Comparison of ENCODE assay signal across 8 mouse cellular contexts in the genomic region with DNA sequence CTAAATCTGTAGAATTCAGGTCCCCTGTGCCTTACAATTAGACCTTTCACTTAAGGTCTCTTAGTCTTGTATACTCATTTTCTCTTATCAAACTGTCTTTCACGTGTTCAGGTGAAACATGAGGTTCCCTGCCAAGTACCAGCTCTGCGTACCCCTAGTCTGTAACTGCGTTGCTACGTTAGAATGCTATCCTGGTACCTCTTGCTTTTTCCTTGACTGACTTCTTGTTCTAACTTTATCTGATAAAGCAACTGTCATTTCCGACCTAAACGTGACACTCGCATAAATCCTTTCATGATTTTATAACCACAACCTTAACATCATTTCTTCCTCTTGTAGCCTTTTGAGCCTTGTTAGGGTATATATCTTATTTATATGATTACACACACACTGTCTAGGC. TPM values are rescaled to one million over a fixed set of nuclear protein-coding genes. Genes with fewer than 3 reads are reported as not detected.
DNase-seq lines count a peak whose midpoint lies in the region; ATAC-seq and TF ChIP-seq lines count a peak whose summit lies in the region.

No protein-coding gene starts in this region.

- H3K4me2 ChIP-seq in neural tube, embryonic 12.5 days (replicated peaks) = peak overlapping the region; percentile 100

- WGBS in neural tube, embryonic 12.5 days = 81% methylated on average over 7 of the region's 7 CpGs

- intact Hi-C loops in left cerebral cortex, adult 2 months (cut with DNase I) = loop anchor here (2.0 kb wide), 1 partner anchor 68 kb away; no protein-coding TSS in a partner anchor
- intact Hi-C loops in left cerebral cortex, postnatal 4 days (cut with DNase I) = no loop called here

- no peaks in the 10 kb centered on the region for H3K27me3 ChIP-seq in neural tube, embryonic 12.5 days (replicated peaks)

- no peak for ATAC-seq in neural tube, embryonic 12.5 days (ENCODE audit: low FRiP score, low read depth)

- no peaks in the 10 kb centered on the region; the same call in 1 of the 2 replicates for H3K4me1 ChIP-seq in brown adipose tissue, adult 24 weeks (ENCODE audit: control insufficient read depth, insufficient read depth, insufficient read length, low read length)
- peaks cover 20% of the 10 kb centered on the region for H3K4me1 ChIP-seq in neural tube, embryonic 12.5 days

- H3K9ac ChIP-seq in neural tube, embryonic 12.5 days = peak overlapping the region; percentile 94

- DNase-seq in left cerebral cortex, adult 2 months (ENCODE audit: extremely low spot score in 1 of 2, low spot score in 2 of 2) = no peak
- DNase-seq in left cerebral cortex, postnatal 4 days = no peak
- DNase-seq in induced T-regulatory cell, adult 2 months (ENCODE audit: low read depth) = peak; percentile 67
- no peak for DNase-seq in gastrocnemius, adult 8-10 months (ENCODE audit: low spot score in 2 of 2)
- no peak for DNase-seq in layer of hippocampus, adult 8-10 months (ENCODE audit: low spot score in 2 of 2)
- DNase-seq in layer of hippocampus, postnatal 14 days (ENCODE audit: low spot score in 2 of 2) = no peak

- no peak overlapping the region for H3K27ac ChIP-seq in left cerebral cortex, adult 2 months
- H3K27ac ChIP-seq in brown adipose tissue, adult 24 weeks (replicated peaks; ENCODE audit: low read depth, low read length) = peak overlapping the region; percentile 89
- no peak overlapping the region for H3K27ac ChIP-seq in neural tube, embryonic 12.5 days

- peak overlapping the region; percentile 85 for H3K4me3 ChIP-seq in left cerebral cortex, adult 2 months
- peak overlapping the region; percentile 94 for H3K4me3 ChIP-seq in brown adipose tissue, adult 24 weeks (ENCODE audit: insufficient read depth, low read depth, low read length)
- H3K4me3 ChIP-seq in neural tube, embryonic 12.5 days = peak overlapping the region; percentile 100

- peaks cover 35% of the 10 kb centered on the region for H3K36me3 ChIP-seq in neural tube, embryonic 12.5 days

- no peaks in the 10 kb centered on the region for H3K9me3 ChIP-seq in neural tube, embryonic 12.5 days

- TF ChIP-seq CTCF in left cerebral cortex, adult 2 months (IDR thresholded peaks at IDR 0.05) = no peak

RNA-seq across cellular contexts. Expression of gene Pex6, which starts 1.2 kb away (rescaled TPM):
- total RNA-seq in left cerebral cortex, adult 2 months (2021) = 10 to 100 TPM; 54.6 to 55.5 TPM
- 10 to 100 TPM; 30.9 to 32.0 TPM for total RNA-seq in left cerebral cortex, postnatal 4 days (2021)
- 42.3 and 56.0 TPM in 2 replicates for polyA plus RNA-seq in brown adipose tissue, adult 24 weeks (2012; ENCODE audit: insufficient read depth, insufficient read length, missing spikeins)
- 35.8 and 36.9 TPM in 2 replicates for polyA plus RNA-seq in neural tube, embryonic 12.5 days (2016; fragmentation: Nextera tagmentation; extraction: Ambion mirVana)
- total RNA-seq in gastrocnemius, adult 8-10 months (2022) = 10 to 100 TPM; 12.9 to 18.6 (median 16.0) TPM
- 10 to 100 TPM; 42.8 to 54.4 (median 51.9) TPM for total RNA-seq in layer of hippocampus, adult 8-10 months (2022)
- 10 to 100 TPM; 32.0 to 36.8 TPM for total RNA-seq in layer of hippocampus, postnatal 14 days (2021)

RNA-seq across cellular contexts. Expression of gene Ppp2r5d, which starts 7.5 kb away (rescaled TPM):
- 10 to 100 TPM; 79.5 to 83.9 TPM for total RNA-seq in left cerebral cortex, adult 2 months (2021)
- total RNA-seq in left cerebral cortex, postnatal 4 days (2021) = 100 to 1,000 TPM in 1 of 2 experiments, 10 to 100 TPM in 1; 99.6 to 100 TPM
- 33.3 and 37.8 TPM in 2 replicates for polyA plus RNA-seq in brown adipose tissue, adult 24 weeks (2012; ENCODE audit: insufficient read depth, insufficient read length, missing spikeins)
- 89.5 and 107 TPM in 2 replicates for polyA plus RNA-seq in neural tube, embryonic 12.5 days (2016; fragmentation: Nextera tagmentation; extraction: Ambion mirVana)
- total RNA-seq in gastrocnemius, adult 8-10 months (2022) = 10 to 100 TPM; 25.5 to 28.1 (median 26.8) TPM
- total RNA-seq in layer of hippocampus, adult 8-10 months (2022) = 10 to 100 TPM; 78.6 to 86.9 (median 81.8) TPM
- 10 to 100 TPM; 88.1 to 92.2 TPM for total RNA-seq in layer of hippocampus, postnatal 14 days (2021)

RNA-seq across cellular contexts. Expression of gene Gnmt, which starts 16.5 kb away (rescaled TPM):
- total RNA-seq in left cerebral cortex, adult 2 months (2021) = 1 to 10 TPM in 1 of 2 experiments, under 1 TPM in 1; 0.70 to 2.1 TPM
- under 1 TPM; 0.88 to 0.89 TPM for total RNA-seq in left cerebral cortex, postnatal 4 days (2021)
- polyA plus RNA-seq in brown adipose tissue, adult 24 weeks (2012; ENCODE audit: insufficient read depth, insufficient read length, missing spikeins) = 4.0 TPM in 1 of 2 replicates, not detected in the other
- polyA plus RNA-seq in neural tube, embryonic 12.5 days (2016; fragmentation: Nextera tagmentation; extraction: Ambion mirVana) = 0.43 and 0.49 TPM in 2 replicates
- 1 to 10 TPM in 2 of 4 experiments, under 1 TPM in 2; 0.65 to 5.1 (median 1.9) TPM for total RNA-seq in gastrocnemius, adult 8-10 months (2022)
- total RNA-seq in layer of hippocampus, adult 8-10 months (2022) = 1 to 10 TPM in 2 of 4 experiments, under 1 TPM in 1, not detected in 1; 0.61 to 1.6 (median 1.2) TPM
- under 1 TPM; 0.76 to 0.98 TPM for total RNA-seq in layer of hippocampus, postnatal 14 days (2021)

RNA-seq across cellular contexts. Expression of gene Klhdc3, which starts 31.7 kb away (rescaled TPM):
- total RNA-seq in left cerebral cortex, adult 2 months (2021) = 100 to 1,000 TPM; 195 to 200 TPM
- 100 to 1,000 TPM; 151 to 155 TPM for total RNA-seq in left cerebral cortex, postnatal 4 days (2021)
- 24.2 and 24.8 TPM in 2 replicates for polyA plus RNA-seq in brown adipose tissue, adult 24 weeks (2012; ENCODE audit: insufficient read depth, insufficient read length, missing spikeins)
- polyA plus RNA-seq in neural tube, embryonic 12.5 days (2016; fragmentation: Nextera tagmentation; extraction: Ambion mirVana) = 146 and 148 TPM in 2 replicates
- total RNA-seq in gastrocnemius, adult 8-10 months (2022) = 10 to 100 TPM; 61.0 to 83.8 (median 75.5) TPM
- total RNA-seq in layer of hippocampus, adult 8-10 months (2022) = 100 to 1,000 TPM; 155 to 173 (median 166) TPM
- total RNA-seq in layer of hippocampus, postnatal 14 days (2021) = 100 to 1,000 TPM; 174 to 176 TPM

RNA-seq across cellular contexts. Expression of gene Mea1, which starts 33.8 kb away (rescaled TPM):
- 100 to 1,000 TPM; 114 to 122 TPM for total RNA-seq in left cerebral cortex, adult 2 months (2021)
- 100 to 1,000 TPM; 135 to 147 TPM for total RNA-seq in left cerebral cortex, postnatal 4 days (2021)
- polyA plus RNA-seq in brown adipose tissue, adult 24 weeks (2012; ENCODE audit: insufficient read depth, insufficient read length, missing spikeins) = 121 and 148 TPM in 2 replicates
- polyA plus RNA-seq in neural tube, embryonic 12.5 days (2016; fragmentation: Nextera tagmentation; extraction: Ambion mirVana) = 178 and 189 TPM in 2 replicates
- total RNA-seq in gastrocnemius, adult 8-10 months (2022) = 10 to 100 TPM; 36.9 to 42.6 (median 39.8) TPM
- total RNA-seq in layer of hippocampus, adult 8-10 months (2022) = 100 to 1,000 TPM in 1 of 4 experiments, 10 to 100 TPM in 3; 92.7 to 105 (median 96.4) TPM
- total RNA-seq in layer of hippocampus, postnatal 14 days (2021) = 100 to 1,000 TPM in 1 of 2 experiments, 10 to 100 TPM in 1; 98.2 to 103 TPM
